Mouse (Mus musculus) embryonic fibroblast, embryonic 13.5 days (primary cell): ENCODE measurements around the gene Vps13d. TPM values are rescaled to one million over a fixed set of nuclear protein-coding genes. Genes with fewer than 3 reads are reported as not detected.

Experiments used
- H3K27ac ChIP-seq: 2 replicates; pipeline ENCODE4 v1.5.1; 2012; ENCODE audit warnings: low read length, control low read depth, inconsistent platforms; ENCODE audit not compliant: insufficient read depth
- H3K4me1 ChIP-seq: 2 replicates; pipeline ENCODE4 v1.6.1; 2011; ENCODE audit warnings: low read length; ENCODE audit not compliant: control insufficient read depth, insufficient read depth
- H3K4me3 ChIP-seq: 2 replicates; pipeline ENCODE4 v1.5.1; 2011; ENCODE audit warnings: mild to moderate bottlenecking, control low read depth, low read length; ENCODE audit not compliant: insufficient read depth
- CTCF ChIP-seq: IDR thresholded peaks from 2 replicates; pipeline ENCODE4 v1.5.1; 2011; ENCODE audit warnings: mild to moderate bottlenecking, control low read depth, low read length, moderate library complexity, borderline replicate concordance; ENCODE audit not compliant: insufficient read depth
- POLR2A ChIP-seq: IDR thresholded peaks from 2 replicates; pipeline ENCODE4 v1.6.1; 2011; ENCODE audit warnings: low read depth, mild to moderate bottlenecking, control low read depth, low read length, moderate library complexity
- polyA plus RNA-seq: library from polyadenylated mRNA; stranded (reverse); fragments of >200 nt; gene quantifications from 2 replicates; pipeline ENCODE4 v1.2.4, GENCODE M21; 2011; ENCODE audit warnings: low read depth; ENCODE audit not compliant: missing spikeins, insufficient read length

Gene Vps13d
- polyA plus RNA-seq, 1 experiment: 19.4 TPM

- Histone ChIP-seq H3K4me3 (no peak overlapping the region), H3K27ac (no peak overlapping the region), H3K4me1 (no peaks in the 10 kb centered on the region)
- no peak for TF ChIP-seq CTCF
- TF ChIP-seq POLR2A: no peak
Observed at GRCm38 (mm10) chr4:145066336-145067018, 128.3 kb downstream of the Vps13d start.

GRCm38 (mm10) chr4:145058749-145059442, 135.9 kb downstream of the Vps13d start:
- Histone ChIP-seq H3K27ac (no peak overlapping the region), H3K4me3 (no peak overlapping the region), H3K4me1 (no peaks in the 10 kb centered on the region)
- no peak for TF ChIP-seq CTCF
- TF ChIP-seq POLR2A: no peak

- no peak overlapping the region for H3K27ac ChIP-seq
- TF ChIP-seq CTCF (no peak), POLR2A (no peak)
- H3K4me3 ChIP-seq: no peak overlapping the region
- no peaks in the 10 kb centered on the region for H3K4me1 ChIP-seq
Observed at GRCm38 (mm10) chr4:145056346-145056745, 138.5 kb downstream of the Vps13d start.

- Histone ChIP-seq H3K27ac (no peak overlapping the region), H3K4me1 (no peaks in the 10 kb centered on the region), H3K4me3 (no peak overlapping the region)
- TF ChIP-seq CTCF: no peak
- no peak for TF ChIP-seq POLR2A
Observed at GRCm38 (mm10) chr4:145055792-145056191, 139.0 kb downstream of the Vps13d start.

GRCm38 (mm10) chr4:145054369-145054768, 140.4 kb downstream of the Vps13d start:
- no peaks in the 10 kb centered on the region for H3K4me1 ChIP-seq
- H3K27ac ChIP-seq: no peak overlapping the region
- TF ChIP-seq CTCF (no peak), POLR2A (no peak)
- H3K4me3 ChIP-seq: no peak overlapping the region

- TF ChIP-seq CTCF: no peak
- no peak for TF ChIP-seq POLR2A
- Histone ChIP-seq H3K4me3 (no peak overlapping the region), H3K4me1 (no peaks in the 10 kb centered on the region), H3K27ac (no peak overlapping the region)
Observed at GRCm38 (mm10) chr4:145052697-145053096, 142.1 kb downstream of the Vps13d start.

GRCm38 (mm10) chr4:145052282-145052681, 142.5 kb downstream of the Vps13d start:
- H3K4me1 ChIP-seq: no peaks in the 10 kb centered on the region
- no peak overlapping the region for H3K27ac ChIP-seq
- TF ChIP-seq CTCF: no peak
- TF ChIP-seq POLR2A: no peak
- H3K4me3 ChIP-seq: no peak overlapping the region

GRCm38 (mm10) chr4:145051209-145051969, 143.4 kb downstream of the Vps13d start:
- TF ChIP-seq POLR2A (no peak), CTCF (no peak)
- no peak overlapping the region for H3K4me3 ChIP-seq
- no peak overlapping the region for H3K27ac ChIP-seq
- H3K4me1 ChIP-seq: no peaks in the 10 kb centered on the region

GRCm38 (mm10) chr4:145050518-145051208, 144.1 kb downstream of the Vps13d start:
- no peak for TF ChIP-seq CTCF
- TF ChIP-seq POLR2A: no peak
- no peak overlapping the region for H3K27ac ChIP-seq
- no peak overlapping the region for H3K4me3 ChIP-seq
- no peaks in the 10 kb centered on the region for H3K4me1 ChIP-seq
